Comparison of ENCODE assay signal across 9 mouse cellular contexts in the genomic region with DNA sequence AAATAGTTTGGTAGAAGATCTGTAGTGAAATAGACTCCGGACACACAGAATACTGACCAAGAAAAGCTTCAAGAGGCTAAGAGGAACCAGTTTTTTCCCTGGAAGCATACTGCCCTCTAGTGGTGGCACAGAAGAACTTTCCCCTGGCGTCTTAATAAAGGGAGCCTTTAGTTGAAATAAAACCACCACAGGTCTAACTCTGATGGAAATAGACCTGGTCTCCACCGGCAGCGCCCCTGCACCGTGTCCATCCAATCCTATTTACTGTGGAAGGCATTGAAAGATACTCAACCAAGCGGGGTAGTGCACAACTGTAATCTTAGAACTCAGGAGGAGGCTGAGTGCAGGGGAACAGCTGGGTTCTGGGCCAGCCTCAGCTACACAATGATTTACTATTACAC. TPM values are rescaled to one million over a fixed set of nuclear protein-coding genes. Genes with fewer than 3 reads are reported as not detected.
DNase-seq lines count a peak whose midpoint lies in the region; ATAC-seq lines count a peak whose summit lies in the region.
"Had no signal": no experiment of that assay in that cellular context is flagged by ENCODE, and none has a peak within 500 bp of the region (broad histone marks: within the 10 kb centered on the region; RNA-seq: fewer than 3 reads in every experiment).

No protein-coding gene starts in this region.

- ATAC-seq in heart, embryonic 12.5 days (ENCODE audit: insufficient number of reproducible peaks, low FRiP score): no peak
- ATAC-seq in midbrain, embryonic 13.5 days: peak; percentile 75

- WGBS in heart, embryonic 12.5 days: 24% methylated on average over 6 of the region's 6 CpGs
- WGBS in midbrain, embryonic 13.5 days: 15% methylated on average over 6 of the region's 6 CpGs

- H3K4me3 ChIP-seq in heart, embryonic 12.5 days: no peak overlapping the region
- no peak overlapping the region for H3K4me3 ChIP-seq in midbrain, embryonic 13.5 days (replicated peaks)

- H3K27me3 ChIP-seq in heart, embryonic 12.5 days (replicated peaks): no peaks in the 10 kb centered on the region
- H3K27me3 ChIP-seq in midbrain, embryonic 13.5 days: no peaks in the 10 kb centered on the region

- H3K9ac ChIP-seq in heart, embryonic 12.5 days: no peak overlapping the region
- no peak overlapping the region for H3K9ac ChIP-seq in midbrain, embryonic 13.5 days (replicated peaks)

- H3K4me1 ChIP-seq in heart, embryonic 12.5 days (replicated peaks): 0 out of 2 replicates have a peak, but pooled peaks cover 3% of the 10 kb centered on the region
- no peaks in the 10 kb centered on the region for H3K4me1 ChIP-seq in midbrain, embryonic 13.5 days (replicated peaks)

- no peaks in the 10 kb centered on the region for H3K9me3 ChIP-seq in heart, embryonic 12.5 days (replicated peaks)
- H3K9me3 ChIP-seq in midbrain, embryonic 13.5 days: no peaks in the 10 kb centered on the region

- DNase-seq in heart, adult 18-20 months: peak; percentile 51 to 63
- peak; percentile 78 for DNase-seq in NIH3T3 (ENCODE audit: low read depth)
- DNase-seq in cerebellum, postnatal 36 days: peak; percentile 2 to 3
- peak; percentile 52 for DNase-seq in heart, postnatal 4 days
- DNase-seq in left cerebral cortex, postnatal 14 days (ENCODE audit: low spot score in 2 of 2): peak; percentile 8 to 30
- DNase-seq in spleen, postnatal 36 days (ENCODE audit: low spot score in 2 of 2): peak; percentile 47 to 54

- intact Hi-C loops in left cerebral cortex, postnatal 14 days (cut with DNase I): loop anchor here (1.0 to 10.0 kb wide), 4 partner anchors 34 to 514 kb away; a partner anchor contains a TSS

- no peak overlapping the region for H3K27ac ChIP-seq in heart, embryonic 12.5 days (ENCODE audit: poor library complexity, severe bottlenecking)
- H3K27ac ChIP-seq in midbrain, embryonic 13.5 days: no peak overlapping the region

- H3K36me3 ChIP-seq in heart, embryonic 12.5 days: no peaks in the 10 kb centered on the region
- H3K36me3 ChIP-seq in midbrain, embryonic 13.5 days: no peaks in the 10 kb centered on the region

- H3K4me2 ChIP-seq in heart, embryonic 12.5 days: no peak overlapping the region
- H3K4me2 ChIP-seq in midbrain, embryonic 13.5 days (replicated peaks): no peak overlapping the region

RNA-seq across cellular contexts. Expression of a gene that starts 19.7 kb away (rescaled TPM):
- not detected for total RNA-seq in heart, adult 18-20 months (2021)
- 0.33 and 0.64 TPM in 2 replicates for polyA plus RNA-seq in heart, embryonic 12.5 days (2016; fragmentation: Nextera tagmentation; extraction: Ambion mirVana)
- under 1 TPM in 1 of 2 experiments, not detected in 1; 0.18 TPM for total RNA-seq in heart, postnatal 4 days (2021)
- total RNA-seq in left cerebral cortex, postnatal 14 days (2021): not detected
- polyA plus RNA-seq in midbrain, embryonic 13.5 days (2015; fragmentation: Nextera tagmentation; extraction: Ambion mirVana): 0.12 TPM in 1 of 2 replicates, not detected in the other
- total RNA-seq: adrenal gland, postnatal 36 days had no signal

RNA-seq across cellular contexts. Expression of a gene that starts 23.5 kb away (rescaled TPM):
- under 1 TPM; 0.85 to 0.94 TPM for total RNA-seq in heart, adult 18-20 months (2021)
- 0.31 and 0.78 TPM in 2 replicates for polyA plus RNA-seq in heart, embryonic 12.5 days (2016; fragmentation: Nextera tagmentation; extraction: Ambion mirVana)
- total RNA-seq in heart, postnatal 4 days (2021): under 1 TPM; 0.26 to 0.45 TPM
- total RNA-seq in left cerebral cortex, postnatal 14 days (2021): under 1 TPM in 1 of 2 experiments, not detected in 1; 0.25 TPM
- 0.23 TPM in 1 of 2 replicates, not detected in the other for polyA plus RNA-seq in midbrain, embryonic 13.5 days (2015; fragmentation: Nextera tagmentation; extraction: Ambion mirVana)

RNA-seq across cellular contexts. Expression of a gene that starts 31.1 kb away (rescaled TPM):
- total RNA-seq in heart, adult 18-20 months (2021): 1 to 10 TPM; 1.0 to 1.2 TPM
- polyA plus RNA-seq in heart, embryonic 12.5 days (2016; fragmentation: Nextera tagmentation; extraction: Ambion mirVana): 6.6 and 7.4 TPM in 2 replicates
- total RNA-seq in heart, postnatal 4 days (2021): under 1 TPM; 0.60 to 0.65 TPM
- total RNA-seq in left cerebral cortex, postnatal 14 days (2021): under 1 TPM in 1 of 2 experiments, not detected in 1; 0.46 TPM
- 3.6 and 3.9 TPM in 2 replicates for polyA plus RNA-seq in midbrain, embryonic 13.5 days (2015; fragmentation: Nextera tagmentation; extraction: Ambion mirVana)

RNA-seq across cellular contexts. Expression of a gene that starts 34.4 kb away (rescaled TPM):
- not detected for total RNA-seq in heart, adult 18-20 months (2021)
- polyA plus RNA-seq in heart, embryonic 12.5 days (2016; fragmentation: Nextera tagmentation; extraction: Ambion mirVana): not detected in 2 replicates
- not detected for total RNA-seq in heart, postnatal 4 days (2021)
- not detected for total RNA-seq in left cerebral cortex, postnatal 14 days (2021)
- not detected in 2 replicates for polyA plus RNA-seq in midbrain, embryonic 13.5 days (2015; fragmentation: Nextera tagmentation; extraction: Ambion mirVana)
- total RNA-seq: adrenal gland, postnatal 36 days had no signal

RNA-seq across cellular contexts. Expression of a gene that starts 42.7 kb away (rescaled TPM):
- under 1 TPM in 1 of 2 experiments, not detected in 1; 0.62 TPM for total RNA-seq in heart, adult 18-20 months (2021)
- polyA plus RNA-seq in heart, embryonic 12.5 days (2016; fragmentation: Nextera tagmentation; extraction: Ambion mirVana): 0.10 and 0.27 TPM in 2 replicates
- not detected for total RNA-seq in heart, postnatal 4 days (2021)
- not detected for total RNA-seq in left cerebral cortex, postnatal 14 days (2021)
- 0.22 and 0.23 TPM in 2 replicates for polyA plus RNA-seq in midbrain, embryonic 13.5 days (2015; fragmentation: Nextera tagmentation; extraction: Ambion mirVana)

Comparison
In these comparisons a context has a peak if more than half of its experiments do, and no peak if none do; other contexts are left out.
1. DNase-seq: peak in every context shown above with its lines; median percentile 78 in NIH3T3; 57 in heart, adult 18-20 months; 52 in heart, postnatal 4 days; 50 in spleen, postnatal 36 days; 19 in left cerebral cortex, postnatal 14 days; 2 in cerebellum, postnatal 36 days.